Mouse (Mus musculus): ENCODE data around the gene Rassf1. TPM values are rescaled to one million over a fixed set of nuclear protein-coding genes. Genes with fewer than 3 reads are reported as not detected.
"Not testable (repeated sequence)": the region's sequence is repeated elsewhere in the genome, so short reads cannot be mapped to it uniquely, and the experiment has no call there.

Gene Rassf1
- total RNA-seq, 2 experiments from 2014 or later, result 16.2 to 17.6 TPM

GRCm38 (mm10) chr9:107569270-107569669 lies 17.9 kb downstream of the Rassf1 start:
- Histone ChIP-seq H3K4me3 (peak overlapping the region; percentile 91), H3K27ac (peak overlapping the region; percentile 96)
- no peak for DNase-seq (ENCODE audit: low spot score in 2 of 2)
- TF ChIP-seq CTCF (conservative IDR thresholded peaks at IDR 0.05), result no peak

GRCm38 (mm10) chr9:107570016-107570415 lies 18.7 kb downstream of the Rassf1 start:
- H3K27ac ChIP-seq, result no peak overlapping the region; the same call in 1 of the 2 replicates
- peak overlapping the region; percentile 91 for H3K4me3 ChIP-seq
- no peak for DNase-seq (ENCODE audit: low spot score in 2 of 2)
- no peak for TF ChIP-seq CTCF (conservative IDR thresholded peaks at IDR 0.05)

- no peak for TF ChIP-seq CTCF (conservative IDR thresholded peaks at IDR 0.05)
Measured at GRCm38 (mm10) chr9:107570845-107571244, 19.5 kb downstream of the Rassf1 start.

GRCm38 (mm10) chr9:107571534-107572326 lies 20.4 kb downstream of the Rassf1 start:
- no peak overlapping the region for H3K27ac ChIP-seq
- no peak for TF ChIP-seq CTCF (conservative IDR thresholded peaks at IDR 0.05)

More at GRCm38 (mm10) chr9:107570845-107571244, 19.5 kb downstream of the Rassf1 start:
- H3K27ac ChIP-seq, result no peak overlapping the region
- no peak for DNase-seq (ENCODE audit: low spot score in 2 of 2)
- no peak overlapping the region; the same call in 1 of the 2 replicates for H3K4me3 ChIP-seq

GRCm38 (mm10) chr9:107572327-107572662 lies 20.9 kb downstream of the Rassf1 start:
- Histone ChIP-seq H3K27ac (no peak overlapping the region), H3K4me3 (no peak overlapping the region)
- TF ChIP-seq CTCF (conservative IDR thresholded peaks at IDR 0.05), result no peak
- DNase-seq (ENCODE audit: low spot score in 2 of 2), result no peak

More at GRCm38 (mm10) chr9:107571534-107572326, 20.4 kb downstream of the Rassf1 start:
- no peak for DNase-seq (ENCODE audit: low spot score in 2 of 2)
- H3K4me3 ChIP-seq, result no peak overlapping the region

GRCm38 (mm10) chr9:107573774-107574173 lies 22.4 kb downstream of the Rassf1 start:
- not testable (repeated sequence) for DNase-seq (ENCODE audit: low spot score in 2 of 2); H3K4me3 ChIP-seq

GRCm38 (mm10) chr9:107575579-107576356 lies 24.4 kb downstream of the Rassf1 start:
- no peak overlapping the region for H3K4me3 ChIP-seq
- no peak overlapping the region for H3K27ac ChIP-seq
- no peak for TF ChIP-seq CTCF (conservative IDR thresholded peaks at IDR 0.05)
- DNase-seq (ENCODE audit: low spot score in 2 of 2), result no peak

More at GRCm38 (mm10) chr9:107573774-107574173, 22.4 kb downstream of the Rassf1 start:
- not testable (repeated sequence) for H3K27ac ChIP-seq
- TF ChIP-seq CTCF (conservative IDR thresholded peaks at IDR 0.05), result peak; percentile 56

GRCm38 (mm10) chr9:107576357-107577107 lies 25.2 kb downstream of the Rassf1 start, which contains the start of gene Hyal1:
Gene Hyal1 (plus strand): TSS chr9:107576927.
- Histone ChIP-seq H3K27ac (peak within 1 kb of the TSS; percentile 76), H3K4me3 (peak within 1 kb of the TSS; percentile 47)
- peak; percentile 47 to 58 for DNase-seq (ENCODE audit: low spot score in 2 of 2)
- TF ChIP-seq CTCF (conservative IDR thresholded peaks at IDR 0.05), result no peak

GRCm38 (mm10) chr9:107577871-107578270 lies 26.5 kb downstream of the Rassf1 start:
- H3K27ac ChIP-seq, result peak overlapping the region; percentile 15; the same call in 1 of the 2 replicates
- no peak overlapping the region for H3K4me3 ChIP-seq
- TF ChIP-seq CTCF (conservative IDR thresholded peaks at IDR 0.05), result no peak
- DNase-seq (ENCODE audit: low spot score in 2 of 2), result no peak

GRCm38 (mm10) chr9:107578587-107578986 lies 27.2 kb downstream of the Rassf1 start, which contains the start of gene Naa80:
Gene Naa80 (plus strand): TSS chr9:107578887.
- no peak for TF ChIP-seq CTCF (conservative IDR thresholded peaks at IDR 0.05)
- DNase-seq (ENCODE audit: low spot score in 2 of 2), result no peak
- Histone ChIP-seq H3K4me3 (no peak within 1 kb of the TSS), H3K27ac (peak within 1 kb of the TSS; percentile 92)

- Histone ChIP-seq H3K27ac (peak overlapping the region; percentile 92), H3K4me3 (no peak overlapping the region)
- TF ChIP-seq CTCF (conservative IDR thresholded peaks at IDR 0.05), result no peak
- peak in 1 of 2 experiments; percentile 33 for DNase-seq (ENCODE audit: low spot score in 2 of 2)
Measured at GRCm38 (mm10) chr9:107579023-107579900, 27.9 kb downstream of the Rassf1 start.
